Mouse (Mus musculus): ENCODE measurements around the gene Atp8a1. TPM values are rescaled to one million over a fixed set of nuclear protein-coding genes. Genes with fewer than 3 reads are reported as not detected.

Atp8a1 gene
- polyA plus RNA-seq, 1 experiment from 2014 or later: 36.4 TPM

GRCm38 (mm10) chr5:67798348-67798747, 48.9 kb downstream of the Atp8a1 start:
- Histone ChIP-seq H3K4me3 (replicated peaks) (no peak overlapping the region), H3K4me2 (replicated peaks) (no peak overlapping the region), H3K9me3 (no peaks in the 10 kb centered on the region), H3K4me1 (replicated peaks) (peaks cover 17% of the 10 kb centered on the region), H3K27me3 (no peaks in the 10 kb centered on the region), H3K9ac (replicated peaks) (no peak overlapping the region), H3K27ac (no peak overlapping the region), H3K36me3 (peaks cover 3% of the 10 kb centered on the region; the same call in 1 of the 2 replicates)
- no peak for ATAC-seq
- WGBS: 61% methylated on average over 4 of the region's 4 CpGs

- Histone ChIP-seq H3K27ac (no peak overlapping the region), H3K27me3 (no peaks in the 10 kb centered on the region), H3K4me3 (replicated peaks) (no peak overlapping the region), H3K36me3 (peaks cover 3% of the 10 kb centered on the region; the same call in 1 of the 2 replicates), H3K9ac (replicated peaks) (no peak overlapping the region), H3K9me3 (no peaks in the 10 kb centered on the region), H3K4me1 (replicated peaks) (peaks cover 17% of the 10 kb centered on the region), H3K4me2 (replicated peaks) (no peak overlapping the region)
- 75% methylated on average over 14 of the region's 14 CpGs for WGBS
- no peak for ATAC-seq
These were observed 50.0 kb downstream of the Atp8a1 start for GRCm38 (mm10) chr5:67797006-67797958.

- H3K27ac ChIP-seq: no peak overlapping the region
- WGBS: 84% methylated on average over 10 of the region's 10 CpGs
- no peak for ATAC-seq
These were observed 53.0 kb downstream of the Atp8a1 start for GRCm38 (mm10) chr5:67794129-67794800.

GRCm38 (mm10) chr5:67782775-67783174, 64.5 kb downstream of the Atp8a1 start:
- ATAC-seq: no peak
- 89% methylated on average over 7 of the region's 7 CpGs for WGBS
- Histone ChIP-seq H3K36me3 (peaks cover 6% of the 10 kb centered on the region; the same call in 1 of the 2 replicates), H3K9ac (replicated peaks) (no peak overlapping the region), H3K9me3 (no peaks in the 10 kb centered on the region), H3K4me3 (replicated peaks) (no peak overlapping the region), H3K4me2 (replicated peaks) (no peak overlapping the region), H3K27ac (no peak overlapping the region), H3K27me3 (no peaks in the 10 kb centered on the region), H3K4me1 (replicated peaks) (no peaks in the 10 kb centered on the region)

More at GRCm38 (mm10) chr5:67794129-67794800, 53.0 kb downstream of the Atp8a1 start:
- Histone ChIP-seq H3K9ac (replicated peaks) (no peak overlapping the region), H3K4me1 (replicated peaks) (peaks cover 17% of the 10 kb centered on the region), H3K9me3 (no peaks in the 10 kb centered on the region), H3K36me3 (no peaks in the 10 kb centered on the region), H3K27me3 (no peaks in the 10 kb centered on the region), H3K4me2 (replicated peaks) (no peak overlapping the region), H3K4me3 (replicated peaks) (no peak overlapping the region)

- H3K4me2 ChIP-seq (replicated peaks): no peak overlapping the region
- no peaks in the 10 kb centered on the region for H3K9me3 ChIP-seq
- no peak overlapping the region for H3K4me3 ChIP-seq (replicated peaks)
- peaks cover 13% of the 10 kb centered on the region; the same call in 1 of the 2 replicates for H3K36me3 ChIP-seq
- H3K27ac ChIP-seq: no peak overlapping the region
- 65% methylated on average over 8 of the region's 8 CpGs for WGBS
- no peaks in the 10 kb centered on the region for H3K27me3 ChIP-seq
- peak; percentile 90 for ATAC-seq
- no peaks in the 10 kb centered on the region for H3K4me1 ChIP-seq (replicated peaks)
- no peak overlapping the region for H3K9ac ChIP-seq (replicated peaks)
These were observed 69.2 kb downstream of the Atp8a1 start for GRCm38 (mm10) chr5:67778026-67778425.

GRCm38 (mm10) chr5:67774186-67774585, 73.0 kb downstream of the Atp8a1 start:
- Histone ChIP-seq H3K4me3 (replicated peaks) (no peak overlapping the region), H3K9me3 (no peaks in the 10 kb centered on the region), H3K4me1 (replicated peaks) (no peaks in the 10 kb centered on the region), H3K36me3 (peaks cover 12% of the 10 kb centered on the region; the same call in 1 of the 2 replicates), H3K9ac (replicated peaks) (no peak overlapping the region), H3K27me3 (no peaks in the 10 kb centered on the region), H3K4me2 (replicated peaks) (no peak overlapping the region), H3K27ac (no peak overlapping the region)
- no peak for ATAC-seq
- 100% methylated on average over 2 of the region's 2 CpGs for WGBS

GRCm38 (mm10) chr5:67768708-67769107, 78.5 kb downstream of the Atp8a1 start:
- 88% methylated on average over 8 of the region's 8 CpGs for WGBS
- Histone ChIP-seq H3K27ac (no peak overlapping the region), H3K9me3 (no peaks in the 10 kb centered on the region), H3K4me2 (replicated peaks) (no peak overlapping the region), H3K9ac (replicated peaks) (no peak overlapping the region), H3K4me1 (replicated peaks) (no peaks in the 10 kb centered on the region), H3K27me3 (no peaks in the 10 kb centered on the region), H3K4me3 (replicated peaks) (no peak overlapping the region), H3K36me3 (peaks cover 11% of the 10 kb centered on the region; the same call in 1 of the 2 replicates)
- ATAC-seq: no peak

GRCm38 (mm10) chr5:67764798-67765197, 82.4 kb downstream of the Atp8a1 start:
- no peak for ATAC-seq
- no peaks in the 10 kb centered on the region for H3K9me3 ChIP-seq
- peaks cover 31% of the 10 kb centered on the region for H3K36me3 ChIP-seq
- no peak overlapping the region for H3K9ac ChIP-seq (replicated peaks)
- WGBS: 94% methylated on average over 3 of the region's 3 CpGs
- H3K27ac ChIP-seq: no peak overlapping the region
- no peaks in the 10 kb centered on the region for H3K27me3 ChIP-seq
- no peak overlapping the region for H3K4me2 ChIP-seq (replicated peaks)
- no peaks in the 10 kb centered on the region for H3K4me1 ChIP-seq (replicated peaks)
- H3K4me3 ChIP-seq (replicated peaks): no peak overlapping the region

GRCm38 (mm10) chr5:67758126-67758525, 89.1 kb downstream of the Atp8a1 start:
- Histone ChIP-seq H3K9me3 (no peaks in the 10 kb centered on the region), H3K4me3 (replicated peaks) (no peak overlapping the region), H3K4me2 (replicated peaks) (no peak overlapping the region), H3K27ac (no peak overlapping the region), H3K36me3 (peaks cover 36% of the 10 kb centered on the region), H3K4me1 (replicated peaks) (peaks cover 4% of the 10 kb centered on the region), H3K27me3 (no peaks in the 10 kb centered on the region), H3K9ac (replicated peaks) (no peak overlapping the region)
- no peak for ATAC-seq
- 92% methylated on average over 6 of the region's 6 CpGs for WGBS

GRCm38 (mm10) chr5:67756138-67756537, 91.1 kb downstream of the Atp8a1 start:
- Histone ChIP-seq H3K4me3 (replicated peaks) (no peak overlapping the region), H3K9me3 (no peaks in the 10 kb centered on the region), H3K4me1 (replicated peaks) (peaks cover 21% of the 10 kb centered on the region), H3K36me3 (peaks cover 23% of the 10 kb centered on the region; the same call in 1 of the 2 replicates), H3K27ac (no peak overlapping the region), H3K9ac (replicated peaks) (no peak overlapping the region), H3K27me3 (no peaks in the 10 kb centered on the region), H3K4me2 (replicated peaks) (no peak overlapping the region)
- no peak for ATAC-seq
- WGBS: 21% methylated on average over 6 of the region's 6 CpGs

GRCm38 (mm10) chr5:67753057-67753456, 94.2 kb downstream of the Atp8a1 start:
- H3K9ac ChIP-seq (replicated peaks): no peak overlapping the region

GRCm38 (mm10) chr5:67752629-67753028, 94.6 kb downstream of the Atp8a1 start:
- H3K9me3 ChIP-seq: no peaks in the 10 kb centered on the region
- peaks cover 14% of the 10 kb centered on the region for H3K36me3 ChIP-seq
- H3K9ac ChIP-seq (replicated peaks): peak overlapping the region; percentile 32; the same call in 1 of the 2 replicates
- peaks cover 21% of the 10 kb centered on the region for H3K4me1 ChIP-seq (replicated peaks)
- H3K4me2 ChIP-seq (replicated peaks): peak overlapping the region; percentile 33
- ATAC-seq: peak; percentile 81
- H3K27me3 ChIP-seq: no peaks in the 10 kb centered on the region
- H3K4me3 ChIP-seq (replicated peaks): no peak overlapping the region
- peak overlapping the region; percentile 76 for H3K27ac ChIP-seq
- 7% methylated on average over 10 of the region's 10 CpGs for WGBS

More at GRCm38 (mm10) chr5:67753057-67753456, 94.2 kb downstream of the Atp8a1 start:
- Histone ChIP-seq H3K36me3 (peaks cover 13% of the 10 kb centered on the region), H3K27ac (peak overlapping the region; percentile 76; the same call in 1 of the 2 replicates), H3K9me3 (no peaks in the 10 kb centered on the region), H3K27me3 (no peaks in the 10 kb centered on the region), H3K4me2 (replicated peaks) (peak overlapping the region; percentile 33; the same call in 1 of the 2 replicates), H3K4me1 (replicated peaks) (peaks cover 21% of the 10 kb centered on the region), H3K4me3 (replicated peaks) (no peak overlapping the region)
- ATAC-seq: peak; percentile 91
- 6% methylated on average over 2 of the region's 2 CpGs for WGBS

All from midbrain, embryonic 13.5 days (tissue).